Mouse (Mus musculus) midbrain, postnatal 0 days (tissue): Measurements from ENCODE around the gene Erich3. TPM values are rescaled to one million over a fixed set of nuclear protein-coding genes. Genes with fewer than 3 reads are reported as not detected.

Experiments
- ATAC-seq: fragments of 200-750 bp; cut with Nextera tagmentation; 2 replicates; pipeline ENCODE4 v1.8.0; 2017; ENCODE audit warnings: moderate number of reproducible peaks, mild to moderate bottlenecking, moderate TSS enrichment, moderate library complexity; ENCODE audit not compliant: low FRiP score
- DNase-seq: peaks from one replicate; pipeline ENCODE4 v3.0.0-alpha.2; 2015; ENCODE audit warnings: low spot score
- H3K27ac ChIP-seq: fragments of 300-500 bp; sonication (generic); 2 replicates; pipeline ENCODE4 v1.5.1; 2014; ENCODE audit warnings: low read depth, mild to moderate bottlenecking, low read length, mixed read lengths
- H3K27me3 ChIP-seq: fragments of 300-500 bp; sonication (generic); 2 replicates; pipeline ENCODE4 v1.6.1; 2014; ENCODE audit warnings: low read length, control low read depth, mixed read lengths; ENCODE audit not compliant: insufficient read depth
- H3K36me3 ChIP-seq: fragments of 300-500 bp; sonication (generic); 2 replicates; pipeline ENCODE4 v1.6.1; 2014; ENCODE audit warnings: low read length, control low read depth, mixed read lengths; ENCODE audit not compliant: insufficient read depth
- H3K4me1 ChIP-seq: fragments of 300-500 bp; sonication (generic); 2 replicates; pipeline ENCODE4 v1.6.1; 2014; ENCODE audit warnings: mild to moderate bottlenecking, control low read depth, antibody characterized with exemption, low read length, mixed read lengths; ENCODE audit not compliant: insufficient read depth
- H3K4me2 ChIP-seq: fragments of 300-500 bp; sonication (generic); 2 replicates; pipeline ENCODE4 v1.6.1; 2014; ENCODE audit warnings: low read depth, mild to moderate bottlenecking, low read length, mixed read lengths; ENCODE audit not compliant: poor library complexity, severe bottlenecking
- H3K4me3 ChIP-seq: fragments of 300-500 bp; sonication (generic); 2 replicates; pipeline ENCODE4 v1.5.1; 2014; ENCODE audit warnings: low read depth, mild to moderate bottlenecking, low read length, moderate library complexity
- H3K9ac ChIP-seq: fragments of 300-500 bp; sonication (generic); replicated peaks from 2 replicates; pipeline ENCODE4 v1.6.1; 2014; ENCODE audit warnings: mild to moderate bottlenecking, low read length, moderate library complexity, mixed read lengths; ENCODE audit not compliant: poor library complexity, severe bottlenecking
- H3K9me3 ChIP-seq: fragments of 300-500 bp; sonication (generic); 2 replicates; pipeline ENCODE4 v1.6.1; 2016; ENCODE audit warnings: low read length, control low read depth
- CTCF ChIP-seq: IDR thresholded peaks from 2 replicates; pipeline ENCODE4 v1.5.1; 2016; ENCODE audit warnings: antibody characterized with exemption, mild to moderate bottlenecking
- WGBS: fragments of 180-500 bp; shearing (Covaris S2); extraction: QIAGEN DNeasy Blood & Tissue Kit; methylation state at CpG from one replicate; pipeline ENCODE4 v1.1.7; 2014; 5-methylcytosine and 5-hydroxymethylcytosine counted together
- polyA plus RNA-seq: library from polyadenylated mRNA; unstranded; fragments of >200 nt; fragmentation: Nextera tagmentation; extraction: Ambion mirVana; gene quantifications from 2 replicates; pipeline ENCODE4 v1.2.1, GENCODE M21; 2015
- total RNA-seq: library from RNA; depleted of rRNA; stranded (reverse); fragments of >200 nt; gene quantifications from 2 replicates; pipeline ENCODE4 v1.2.3, GENCODE M21; 2014

Gene Erich3
- total and polyA plus RNA-seq, 2 experiments from 2014 or later = 3.8 to 4.7 TPM

DNA sequence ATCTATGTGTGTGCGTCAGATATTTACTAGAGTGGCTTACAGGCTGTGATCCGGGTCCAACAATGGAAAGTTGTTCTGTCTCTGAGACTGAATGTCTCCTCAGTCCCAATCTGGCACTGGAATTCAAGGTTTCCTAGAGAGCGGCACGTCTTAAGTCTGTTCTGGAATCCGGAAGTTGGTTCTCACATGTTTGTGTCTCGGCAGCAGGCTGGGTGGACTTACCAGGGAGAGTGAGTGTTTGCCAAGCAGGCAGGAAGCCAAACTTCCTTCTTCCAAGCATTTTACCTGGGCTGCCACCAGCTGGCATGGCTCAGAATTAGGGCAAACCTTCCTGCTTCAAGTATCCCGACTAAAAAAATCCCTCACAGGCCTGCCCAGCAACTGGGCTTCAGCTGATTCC, 59.5 kb downstream of the Erich3 start:
- TF ChIP-seq CTCF = no peak
- no peak overlapping the region for H3K4me3 ChIP-seq
- no peaks in the 10 kb centered on the region for H3K27me3 ChIP-seq
- H3K27ac ChIP-seq = no peak overlapping the region
- 66% methylated on average over 7 of the region's 7 CpGs for WGBS
- no peaks in the 10 kb centered on the region for H3K36me3 ChIP-seq
- H3K4me2 ChIP-seq = no peak overlapping the region
- no peak overlapping the region for H3K9ac ChIP-seq
- H3K4me1 ChIP-seq = no peaks in the 10 kb centered on the region
- DNase-seq (peak; percentile 24), ATAC-seq (no peak)
- no peaks in the 10 kb centered on the region for H3K9me3 ChIP-seq

DNA sequence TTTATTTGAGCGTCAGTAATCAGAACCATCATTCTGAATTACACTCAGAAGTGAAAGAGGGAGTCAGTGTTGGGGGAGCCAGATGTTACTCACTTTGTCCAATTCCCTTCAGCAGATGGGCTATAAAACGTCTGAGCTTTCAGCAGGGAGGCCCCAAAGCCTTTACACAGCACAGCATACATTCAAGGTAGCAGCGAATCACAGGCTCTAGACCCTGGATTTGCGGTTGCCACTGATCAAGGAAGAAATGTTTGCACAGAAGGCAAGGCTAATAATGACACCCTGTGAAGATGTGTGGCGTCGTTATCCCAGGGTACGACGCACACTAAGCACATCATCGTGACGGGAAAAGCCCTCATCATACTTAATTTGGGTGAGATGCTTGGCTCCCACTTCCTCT, 67.8 kb downstream of the Erich3 start:
- no peak overlapping the region for H3K9ac ChIP-seq
- no peaks in the 10 kb centered on the region for H3K4me1 ChIP-seq
- TF ChIP-seq CTCF = no peak
- 74% methylated on average over 10 of the region's 10 CpGs for WGBS
- no peak overlapping the region for H3K4me2 ChIP-seq
- H3K27ac ChIP-seq = no peak overlapping the region
- DNase-seq = peak; percentile 8
- no peaks in the 10 kb centered on the region for H3K9me3 ChIP-seq
- H3K4me3 ChIP-seq = no peak overlapping the region
- no peaks in the 10 kb centered on the region for H3K27me3 ChIP-seq
- H3K36me3 ChIP-seq = no peaks in the 10 kb centered on the region
- no peak for ATAC-seq

DNA sequence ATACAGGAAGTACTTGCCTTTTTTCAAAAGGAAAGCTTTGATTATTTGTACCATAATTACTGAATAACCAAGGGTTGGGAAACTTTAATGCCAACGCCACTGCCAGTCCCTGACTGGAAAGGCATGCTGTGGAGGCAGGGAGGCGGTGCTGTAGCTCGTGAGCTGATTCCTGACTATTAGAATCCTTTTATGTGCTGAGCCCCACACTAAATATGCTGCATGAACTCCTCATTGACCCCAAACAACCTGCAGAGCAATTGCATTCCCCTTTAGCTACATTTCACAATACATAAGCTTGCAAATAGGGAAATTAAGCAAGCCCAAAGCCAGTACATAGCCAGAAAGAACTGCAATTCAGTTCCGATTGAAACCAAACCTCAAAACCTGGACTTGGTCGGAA, 77.8 kb downstream of the Erich3 start:
- no peaks in the 10 kb centered on the region for H3K4me1 ChIP-seq
- 65% methylated on average over 5 of the region's 5 CpGs for WGBS
- no peaks in the 10 kb centered on the region for H3K9me3 ChIP-seq
- H3K9ac ChIP-seq = no peak overlapping the region
- ATAC-seq (no peak), DNase-seq (no peak)
- H3K27ac ChIP-seq = no peak overlapping the region
- no peak overlapping the region for H3K4me2 ChIP-seq
- no peaks in the 10 kb centered on the region for H3K36me3 ChIP-seq
- TF ChIP-seq CTCF = no peak
- H3K27me3 ChIP-seq = no peaks in the 10 kb centered on the region
- no peak overlapping the region for H3K4me3 ChIP-seq

DNA sequence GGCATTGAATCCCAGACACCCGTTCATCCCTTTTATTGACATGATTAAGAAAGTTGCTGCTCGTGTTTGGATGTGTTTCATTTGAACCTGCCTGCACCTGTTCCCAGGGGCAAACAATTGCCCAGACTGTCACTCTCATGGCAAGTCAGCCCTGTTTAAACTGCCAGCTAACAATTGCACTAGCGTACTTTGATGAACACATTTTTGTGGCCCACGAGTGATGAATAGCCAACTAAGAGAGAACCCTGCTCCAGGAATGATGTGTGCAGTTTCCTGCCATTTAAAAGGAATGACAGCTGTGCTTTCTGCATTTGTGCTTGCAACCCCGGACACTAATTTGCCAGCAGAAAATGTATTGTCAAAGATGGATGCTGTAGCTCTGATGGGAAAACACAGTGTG, 79.3 kb downstream of the Erich3 start:
- DNase-seq = no peak
- TF ChIP-seq CTCF = no peak

DNA sequence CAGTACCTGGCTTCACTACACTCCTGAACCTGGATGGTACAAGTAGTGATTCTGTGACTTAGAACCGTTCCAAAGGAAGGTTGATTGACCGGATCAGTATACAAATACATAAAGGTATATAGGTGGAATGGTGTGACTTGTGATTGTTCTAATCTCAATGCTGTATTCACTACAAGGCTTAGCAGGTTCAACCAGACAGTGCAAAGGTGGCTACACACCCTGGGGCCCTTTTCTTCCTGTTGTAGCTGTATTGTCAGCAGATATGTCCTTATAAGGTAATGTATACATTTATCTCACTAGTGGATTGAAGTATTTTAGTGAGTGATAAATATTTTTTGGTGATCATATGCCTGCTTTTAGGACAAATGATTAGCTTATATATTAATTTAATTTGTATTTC, 80.7 kb downstream of the Erich3 start:
- DNase-seq (no peak), ATAC-seq (no peak)
- Histone ChIP-seq H3K27me3 (no peaks in the 10 kb centered on the region), H3K4me1 (no peaks in the 10 kb centered on the region), H3K9ac (no peak overlapping the region), H3K4me2 (no peak overlapping the region), H3K9me3 (no peaks in the 10 kb centered on the region), H3K4me3 (no peak overlapping the region), H3K27ac (no peak overlapping the region), H3K36me3 (no peaks in the 10 kb centered on the region)
- WGBS = 97% methylated on average over 2 of the region's 2 CpGs
- TF ChIP-seq CTCF = no peak

More for the DNA sequence above, 79.3 kb downstream of the Erich3 start:
- 45% methylated on average over 5 of the region's 5 CpGs for WGBS
- H3K27ac ChIP-seq = no peak overlapping the region
- ATAC-seq = no peak
- no peaks in the 10 kb centered on the region for H3K4me1 ChIP-seq
- no peak overlapping the region for H3K4me2 ChIP-seq
- no peaks in the 10 kb centered on the region for H3K36me3 ChIP-seq
- no peaks in the 10 kb centered on the region for H3K9me3 ChIP-seq
- H3K9ac ChIP-seq = no peak overlapping the region
- no peaks in the 10 kb centered on the region for H3K27me3 ChIP-seq
- H3K4me3 ChIP-seq = no peak overlapping the region

DNA sequence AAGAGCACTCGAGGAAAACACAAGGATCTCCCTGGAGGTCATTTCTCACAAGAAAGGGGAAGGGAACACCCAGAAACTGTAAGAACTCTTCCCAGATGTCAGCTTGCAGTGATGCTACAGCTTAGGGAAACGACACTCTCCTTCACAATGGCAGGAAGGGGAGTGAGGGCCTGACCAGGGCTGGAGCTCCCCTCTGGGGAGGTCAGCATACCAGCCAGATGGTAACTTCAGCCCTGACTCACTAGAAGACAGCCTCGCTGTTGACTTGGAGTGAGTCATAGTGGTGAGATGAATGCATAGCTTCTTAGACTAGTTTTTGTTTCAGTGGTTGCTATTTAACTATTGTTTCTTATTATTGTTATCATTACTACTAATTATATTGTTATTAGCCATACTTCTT, 90.8 kb downstream of the Erich3 start:
- Histone ChIP-seq H3K4me1 (no peaks in the 10 kb centered on the region), H3K9ac (no peak overlapping the region), H3K27me3 (no peaks in the 10 kb centered on the region), H3K4me3 (no peak overlapping the region), H3K9me3 (no peaks in the 10 kb centered on the region), H3K4me2 (no peak overlapping the region), H3K27ac (no peak overlapping the region), H3K36me3 (no peaks in the 10 kb centered on the region)
- DNase-seq = no peak
- no peak for ATAC-seq
- no peak for TF ChIP-seq CTCF
- WGBS = 45% methylated on average over 3 of the region's 3 CpGs
